Mouse (Mus musculus): ENCODE results near the gene Traf3ip3. TPM values are rescaled to one million over a fixed set of nuclear protein-coding genes. Genes with fewer than 3 reads are reported as not detected.

Traf3ip3 gene
- total RNA-seq, 2 experiments from 2014 or later: 1.0 to 2.0 TPM

DNA sequence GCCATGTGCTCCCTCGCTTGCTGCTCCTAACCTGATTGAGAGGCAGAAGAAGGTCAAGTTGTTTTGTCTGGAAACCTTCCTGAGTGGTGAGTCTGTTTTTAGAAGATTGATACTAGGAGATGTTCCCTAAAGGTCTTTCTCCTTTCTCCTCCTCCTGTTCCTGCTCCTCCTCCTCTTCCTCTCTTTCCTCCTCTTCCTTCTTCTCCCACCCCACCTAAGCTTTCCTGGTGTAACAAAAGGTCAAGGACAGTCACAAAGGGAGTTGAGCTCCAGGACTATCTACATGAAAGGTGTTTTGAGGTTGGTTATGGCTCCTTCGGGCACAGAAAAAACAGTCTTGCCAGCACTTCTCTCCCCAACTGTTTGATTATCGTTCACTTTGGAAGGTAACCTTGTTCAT is 33.8 kb downstream of the Traf3ip3 start, which contains the start of gene A130010J15Rik:
A130010J15Rik (plus strand) TSS at position 301 of the 400 bp plus-strand sequence.
- intact Hi-C loops (cut with DNase I): no loop called here
- DNase-seq: no peak

- intact Hi-C loops (cut with DNase I): no loop called here
- DNase-seq: no peak
Measured at GRCm38 (mm10) chr1:193160317-193161032, 41.0 kb downstream of the Traf3ip3 start.

GRCm38 (mm10) chr1:193159613-193160012 is 41.9 kb downstream of the Traf3ip3 start:
- intact Hi-C loops (cut with DNase I): no loop called here
- DNase-seq: no peak

DNA sequence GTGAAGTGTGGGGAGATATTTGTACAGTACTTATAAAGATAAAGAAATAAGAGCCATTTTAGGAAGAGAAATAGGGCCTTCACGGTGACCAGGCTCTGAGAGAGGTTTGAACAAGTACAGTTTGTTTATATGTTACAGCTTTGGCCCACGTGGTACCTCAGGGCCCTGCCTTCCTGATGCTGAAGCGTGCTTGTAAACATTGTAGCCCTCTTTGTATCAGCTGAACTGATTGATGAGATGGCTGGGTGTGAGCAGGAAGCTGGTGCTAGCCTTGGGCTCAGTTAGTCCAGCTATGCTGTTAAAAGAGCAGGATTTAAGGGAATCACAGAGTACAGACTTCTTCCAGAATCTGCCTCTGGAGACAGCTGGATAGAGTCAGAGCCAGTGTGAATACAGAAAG is 42.3 kb downstream of the Traf3ip3 start:
- DNase-seq: no peak
- intact Hi-C loops (cut with DNase I): no loop called here

- DNase-seq: no peak
- intact Hi-C loops (cut with DNase I): no loop called here
Measured at GRCm38 (mm10) chr1:193157111-193157492, 44.4 kb downstream of the Traf3ip3 start.

DNA sequence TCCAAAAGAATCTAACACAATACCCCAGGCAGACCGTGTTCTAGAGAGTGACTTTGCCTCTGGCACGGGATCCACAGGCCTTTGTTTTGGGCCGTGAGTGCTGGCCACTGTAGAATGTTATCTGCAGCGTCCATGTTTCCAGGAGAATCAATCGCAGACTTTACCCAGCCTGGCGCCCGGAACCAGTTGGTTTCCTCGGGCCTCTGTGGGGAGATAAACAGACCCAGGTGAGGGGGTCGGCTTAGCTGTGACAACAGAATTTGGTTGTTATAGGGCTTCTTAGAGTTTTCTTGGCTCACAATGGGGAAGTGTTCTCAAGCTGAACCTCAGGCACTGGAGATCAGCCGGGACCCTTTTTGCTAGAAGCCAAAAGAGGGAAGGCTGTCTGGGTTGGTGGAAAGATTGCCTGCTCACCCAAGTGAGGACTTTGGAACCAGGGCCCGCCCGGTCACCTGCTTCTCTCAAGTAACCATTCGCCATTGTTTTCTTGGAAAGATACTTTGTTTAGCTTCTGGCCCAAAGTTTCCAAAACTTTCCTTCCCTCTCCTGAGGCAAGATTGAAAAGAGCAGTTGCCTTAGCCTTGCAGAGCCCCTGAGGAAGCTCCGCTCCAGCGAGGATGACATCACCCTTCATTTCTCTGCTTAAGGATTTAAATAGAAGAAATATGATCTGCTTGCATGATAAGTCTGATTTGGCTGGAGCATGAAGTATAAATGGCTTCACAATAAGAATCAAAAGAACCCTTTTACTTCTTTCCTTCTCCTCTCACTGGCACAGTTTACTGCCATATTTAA is 45.0 kb downstream of the Traf3ip3 start:
- intact Hi-C loops (cut with DNase I): no loop called here
- DNase-seq: no peak

DNA sequence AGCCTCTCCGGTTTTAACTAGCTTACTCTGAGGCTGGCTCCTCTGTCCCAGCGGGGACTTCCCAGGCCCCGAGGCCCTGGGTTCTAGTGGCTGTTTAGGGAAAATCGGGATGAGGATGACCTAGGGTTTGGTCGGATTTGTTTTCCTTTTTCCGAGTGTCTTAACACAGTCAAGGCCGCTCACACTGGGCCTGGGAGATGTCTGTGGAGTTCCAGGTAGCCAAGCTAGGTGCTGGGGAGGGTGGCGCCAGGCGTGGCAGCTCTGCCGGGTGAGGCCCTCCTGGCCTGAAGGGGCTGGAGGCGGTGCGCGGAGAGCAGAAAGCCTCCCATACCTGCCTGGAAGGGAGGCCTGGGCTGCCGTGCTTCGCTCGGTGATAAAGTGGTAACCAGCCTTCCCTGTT is 47.9 kb downstream of the Traf3ip3 start:
- intact Hi-C loops (cut with DNase I): no loop called here
- DNase-seq: no peak

DNA sequence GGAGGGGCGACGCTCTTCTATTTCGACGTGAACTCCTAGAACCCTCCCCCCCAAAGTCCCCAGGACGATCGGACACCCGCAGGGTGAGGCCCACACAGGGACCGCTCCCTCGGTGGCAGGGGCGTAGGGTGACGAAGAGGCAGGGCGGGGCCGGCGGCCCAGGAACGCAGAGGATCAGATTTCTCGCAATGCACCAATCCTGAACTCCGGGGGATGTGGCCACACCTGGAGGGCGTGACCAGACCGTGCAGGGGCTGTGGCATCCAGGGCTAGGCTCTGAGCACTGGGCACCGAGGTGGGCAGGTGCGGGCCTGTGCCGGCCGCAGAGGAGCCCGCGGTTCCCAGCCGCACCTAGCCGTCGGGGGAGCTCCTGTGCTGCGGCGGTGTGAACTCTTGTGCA is 48.6 kb downstream of the Traf3ip3 start, which contains the start of gene Irf6:
Irf6 (plus strand) TSS at position 240 of the 400 bp plus-strand sequence.
- no peak for DNase-seq
- intact Hi-C loops (cut with DNase I): no loop called here

DNA sequence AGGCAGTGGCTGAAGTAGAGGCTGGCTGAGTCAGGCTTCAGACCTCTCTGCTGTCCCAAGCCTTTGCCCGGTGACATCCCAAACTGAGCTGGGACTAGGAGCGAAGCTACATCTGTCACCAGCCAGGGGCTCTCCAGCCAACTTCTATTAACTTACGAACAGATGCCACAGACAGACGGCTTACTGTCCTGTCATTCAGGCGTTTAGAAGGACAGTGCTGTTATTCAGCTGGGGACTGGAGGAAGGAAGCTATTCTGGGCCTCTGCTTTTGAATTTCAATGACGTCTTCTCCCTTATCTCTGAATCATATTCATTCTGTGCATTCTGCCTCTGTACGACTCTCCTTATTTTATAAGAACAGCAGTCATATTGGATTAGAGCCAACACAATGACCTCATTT is 50.4 kb downstream of the Traf3ip3 start:
- intact Hi-C loops (cut with DNase I): no loop called here
- DNase-seq: no peak

DNA sequence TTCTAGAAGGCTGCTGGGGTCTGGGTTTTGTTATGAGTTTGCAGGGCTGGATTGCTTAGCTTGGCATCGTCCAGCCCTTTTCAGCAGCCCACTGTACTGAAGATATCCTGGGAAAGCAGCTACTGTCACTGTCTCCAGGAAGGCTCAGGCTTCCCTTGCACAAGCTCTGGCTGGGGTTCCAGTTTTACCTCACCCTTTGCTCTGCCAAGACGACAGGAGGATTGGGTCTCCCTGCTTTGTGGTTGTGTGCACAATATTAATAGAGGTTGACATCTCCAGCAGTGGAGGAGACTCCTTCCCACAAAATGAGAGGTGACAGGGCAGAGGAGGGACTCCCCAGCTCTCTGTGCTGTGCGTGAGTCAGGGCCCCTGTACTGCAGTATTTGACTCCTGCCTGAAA is 52.3 kb downstream of the Traf3ip3 start:
- no peak for DNase-seq
- intact Hi-C loops (cut with DNase I): no loop called here

DNA sequence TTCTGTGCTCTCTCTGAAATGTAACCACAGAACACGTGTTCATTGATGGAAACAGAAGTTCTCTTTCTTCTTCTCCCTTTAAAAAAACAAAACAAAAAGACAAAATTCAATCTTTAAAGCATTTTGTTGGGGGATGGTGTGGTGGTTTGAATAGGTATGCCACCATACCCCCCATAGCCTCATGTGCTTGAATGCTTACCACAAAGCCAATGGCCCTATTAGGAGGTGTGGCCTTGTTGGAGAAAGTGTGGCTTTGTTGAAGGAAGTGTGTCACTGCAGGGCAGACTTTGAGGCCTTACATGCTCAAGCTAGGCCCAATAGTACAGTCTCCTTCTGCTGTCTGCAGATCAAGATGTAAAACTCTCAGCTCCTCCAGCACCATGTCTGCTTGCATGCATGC is 55.1 kb downstream of the Traf3ip3 start:
- DNase-seq: no peak
- intact Hi-C loops (cut with DNase I): no loop called here

DNA sequence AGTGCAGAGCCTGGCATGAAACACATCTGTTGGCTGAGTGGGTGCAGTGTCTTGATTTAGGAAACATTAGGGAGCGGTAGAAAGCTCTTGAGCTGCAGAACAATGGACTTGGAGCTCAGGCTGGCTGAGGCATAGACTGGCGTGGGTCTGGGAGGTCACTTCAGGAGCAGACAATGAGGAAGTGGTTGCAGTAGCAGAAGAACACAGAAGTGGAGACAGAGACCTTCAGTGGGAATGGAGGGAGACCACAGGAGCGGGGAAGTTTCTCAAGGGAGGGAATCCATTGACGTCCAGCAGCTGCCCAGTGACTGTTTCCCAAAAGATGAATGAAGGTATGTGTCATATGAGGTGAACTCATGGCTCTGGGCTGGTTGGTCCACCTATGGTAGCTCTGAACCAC is 56.4 kb downstream of the Traf3ip3 start:
- no peak for DNase-seq
- intact Hi-C loops (cut with DNase I): no loop called here

DNA sequence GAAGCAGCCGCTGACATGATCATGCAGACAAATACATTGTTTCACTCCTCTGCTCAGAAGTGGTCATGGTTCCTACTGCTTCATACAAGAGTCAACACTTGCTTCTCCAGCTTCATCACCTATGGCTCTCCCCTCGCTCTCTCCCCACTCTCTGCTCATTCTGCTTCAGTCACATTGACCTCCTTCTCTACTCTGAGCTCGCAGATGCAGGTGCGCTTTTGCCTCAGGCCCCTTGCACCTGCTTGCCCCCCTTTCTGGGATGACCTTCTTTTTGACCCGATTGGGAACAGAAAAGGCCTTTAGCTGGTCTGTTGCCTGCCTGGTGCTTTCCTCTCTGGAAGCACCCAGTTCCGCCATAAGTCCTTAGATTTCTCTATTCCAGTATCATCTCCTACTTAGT is 57.0 kb downstream of the Traf3ip3 start:
- intact Hi-C loops (cut with DNase I): no loop called here
- DNase-seq: no peak

- no peak for DNase-seq
- intact Hi-C loops (cut with DNase I): no loop called here
Measured at GRCm38 (mm10) chr1:193142517-193143062, 58.9 kb downstream of the Traf3ip3 start.

- DNase-seq: no peak
- intact Hi-C loops (cut with DNase I): no loop called here
Measured at GRCm38 (mm10) chr1:193141118-193141517, 60.4 kb downstream of the Traf3ip3 start.

DNA sequence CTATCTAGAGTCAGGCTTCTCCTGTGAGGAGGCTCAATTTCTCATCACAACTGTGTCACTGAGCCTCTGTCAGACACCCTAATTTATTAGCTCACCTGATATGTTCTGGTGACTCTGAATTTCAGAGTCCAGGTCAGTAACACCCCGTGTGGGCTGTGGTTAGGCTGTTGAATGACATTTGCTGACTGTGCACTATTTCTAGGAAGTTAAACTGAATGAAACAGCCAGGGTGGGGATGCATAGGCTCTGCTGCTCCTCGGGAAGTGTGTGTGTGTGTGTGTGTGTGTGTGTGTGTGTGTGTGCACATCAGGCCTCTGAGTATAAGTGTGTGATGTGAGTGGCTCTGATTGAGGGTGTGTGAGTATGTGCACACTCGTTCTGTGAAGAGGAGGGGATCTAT is 62.8 kb downstream of the Traf3ip3 start:
- no peak for DNase-seq
- intact Hi-C loops (cut with DNase I): no loop called here

GRCm38 (mm10) chr1:193138087-193138486 is 63.4 kb downstream of the Traf3ip3 start:
- DNase-seq: no peak
- intact Hi-C loops (cut with DNase I): no loop called here

DNA sequence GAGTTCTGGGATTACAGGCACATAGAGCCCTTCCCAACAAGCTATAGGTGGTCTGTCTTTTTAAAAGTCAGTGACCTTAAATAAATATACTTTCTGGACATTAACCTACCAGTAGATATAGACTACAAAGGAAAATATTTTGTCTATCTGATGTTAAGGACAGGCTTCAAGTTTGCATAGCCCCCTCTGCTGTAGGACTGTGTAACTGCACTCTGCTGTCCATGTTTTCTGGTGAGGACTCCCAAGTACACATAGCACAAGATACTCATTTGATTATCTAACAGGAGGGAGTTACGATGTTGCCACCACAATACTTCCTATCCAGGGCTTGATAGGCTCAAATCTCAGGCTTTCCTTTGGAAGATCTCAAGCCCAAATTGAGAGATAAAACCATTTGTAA is 67.8 kb downstream of the Traf3ip3 start:
- DNase-seq: no peak

GRCm38 (mm10) chr1:193132385-193132784 is 69.1 kb downstream of the Traf3ip3 start:
- intact Hi-C loops (cut with DNase I): no loop called here
- no peak for DNase-seq

More for the DNA sequence above, 67.8 kb downstream of the Traf3ip3 start:
- intact Hi-C loops (cut with DNase I): no loop called here

GRCm38 (mm10) chr1:193131311-193131948 is 70.1 kb downstream of the Traf3ip3 start:
- no peak for DNase-seq
- intact Hi-C loops (cut with DNase I): no loop called here

DNA sequence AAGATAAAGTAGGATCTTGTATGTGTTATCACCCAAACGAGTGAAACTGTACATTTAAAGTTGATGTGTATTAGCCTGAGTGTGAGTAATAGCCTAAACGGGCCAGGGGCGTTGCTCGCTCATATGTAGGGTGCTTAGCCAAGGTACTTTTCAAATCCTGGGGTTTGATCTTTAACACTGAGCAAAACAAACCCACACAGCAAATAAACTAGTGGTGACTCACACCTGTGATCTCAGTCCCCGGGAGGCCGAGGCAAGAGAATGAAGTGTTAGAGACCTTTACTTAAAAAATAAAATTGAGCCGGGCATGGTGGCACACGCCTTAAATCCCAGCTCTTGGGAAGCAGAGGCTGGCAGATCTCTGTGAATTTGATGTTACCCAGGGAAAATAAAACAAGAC is 70.7 kb downstream of the Traf3ip3 start:
- DNase-seq: no peak
- intact Hi-C loops (cut with DNase I): no loop called here

Measured in left cerebral cortex, postnatal 4 days (tissue).